Mouse (Mus musculus) kidney, adult 2 months (tissue): Measurements from ENCODE around the gene Wiz.

ENCODE experiments used
- CTCF ChIP-seq: fragments of 200-500 bp; conservative IDR thresholded peaks from 2 replicates; pipeline ENCODE4 v1.5.1; 2011; ENCODE audit warnings: low read depth, mild to moderate bottlenecking, control low read depth, low read length, moderate library complexity, mixed read lengths; ENCODE audit not compliant: insufficient read depth, insufficient read length
- POLR2A ChIP-seq: fragments of 200-500 bp; IDR thresholded peaks from one replicate; pipeline ENCODE4 v1.6.1; 2011; ENCODE audit warnings: low read depth, low read length, control low read depth

DNA sequence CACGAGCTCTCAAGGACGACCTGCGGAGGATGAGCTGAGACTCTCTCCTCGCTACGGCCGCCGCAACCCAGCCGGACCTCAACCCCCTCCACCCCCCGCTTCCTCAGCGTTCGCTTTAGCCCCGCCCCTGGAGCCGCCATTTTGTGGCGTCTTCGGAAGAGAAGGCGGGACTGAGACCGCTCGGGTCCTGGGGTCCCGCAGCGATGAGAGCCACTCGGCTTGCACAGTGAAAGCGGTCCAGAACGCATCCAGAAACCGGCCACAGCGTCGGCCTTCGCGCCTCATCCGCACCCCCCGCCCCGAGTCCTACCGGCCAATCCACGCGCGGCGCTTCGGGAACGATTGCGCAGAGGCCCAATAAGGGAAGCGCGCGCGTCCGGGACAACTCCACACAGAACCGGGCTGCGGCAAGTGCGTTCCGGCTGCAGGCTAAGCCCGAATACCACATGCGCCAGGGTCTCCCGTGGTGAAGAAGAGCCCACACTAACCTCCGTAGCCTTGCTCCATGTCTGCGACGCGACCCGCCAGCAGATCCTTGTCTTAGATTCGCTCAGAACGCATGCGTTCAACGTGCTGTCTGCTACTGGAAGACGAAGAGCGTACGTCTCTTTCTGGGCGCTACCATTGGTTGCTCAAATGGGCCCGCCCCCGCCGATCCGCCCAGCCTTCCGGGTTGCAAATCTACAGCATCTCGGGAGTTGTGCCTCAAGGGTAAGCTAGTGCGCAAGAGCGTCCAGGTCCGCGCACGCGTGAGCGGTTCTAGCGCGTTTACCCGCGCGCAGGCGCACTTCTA is 68.4 kb downstream of the Wiz start, which contains the start of gene Akap8:
- TF ChIP-seq CTCF, result no peak
- peak; percentile 86 for TF ChIP-seq POLR2A
